Mouse (Mus musculus) A20 (cell line): ENCODE results near the gene Grip1.

ENCODE experiments used
- DNase-seq: peaks from one replicate; pipeline ENCODE4 v3.0.0-alpha.2; 2011; ENCODE audit warnings: low read depth, low spot score

Grip1 gene

DNA sequence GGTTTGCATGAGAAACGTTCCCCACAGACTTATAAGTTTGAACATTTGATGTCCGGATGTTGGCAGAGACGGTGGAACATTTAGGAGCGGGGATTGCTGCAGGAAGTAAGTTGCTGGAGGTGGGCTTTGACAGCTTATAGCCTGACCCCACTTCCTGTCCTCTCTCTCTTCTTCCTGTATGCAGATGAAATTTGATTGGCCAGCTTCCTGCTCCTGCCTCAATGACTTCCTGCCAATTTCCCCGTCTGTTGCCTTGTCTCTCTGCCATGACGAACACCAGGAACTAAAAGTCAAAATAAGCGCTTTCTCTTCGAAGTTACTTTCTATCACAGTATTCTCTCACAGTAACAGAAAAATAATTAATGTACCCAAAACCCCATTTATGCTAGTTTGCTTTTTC lies 289.1 kb downstream of the Grip1 start:
- no peak for DNase-seq

DNA sequence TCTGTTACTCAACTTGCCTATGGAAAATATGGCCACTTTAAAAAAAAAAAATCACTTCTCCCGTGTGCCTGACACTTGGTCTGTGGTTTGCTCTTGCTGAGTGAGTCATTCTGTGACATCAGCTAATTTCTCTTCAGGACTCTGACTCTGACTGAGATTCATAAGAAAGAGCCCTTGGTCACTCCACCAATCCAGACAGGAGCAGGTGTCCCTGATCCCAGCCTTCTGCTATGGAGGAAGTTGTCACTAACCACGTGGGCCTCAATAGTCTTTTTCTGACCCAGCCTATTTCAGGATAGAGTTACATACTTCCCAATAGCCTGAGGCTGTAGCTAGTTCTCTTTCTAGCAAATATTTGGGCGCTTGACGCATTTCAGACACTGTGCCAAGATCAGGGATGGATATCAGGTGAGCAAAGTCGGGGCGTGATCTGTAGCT lies 298.8 kb downstream of the Grip1 start:
- DNase-seq = no peak

DNA sequence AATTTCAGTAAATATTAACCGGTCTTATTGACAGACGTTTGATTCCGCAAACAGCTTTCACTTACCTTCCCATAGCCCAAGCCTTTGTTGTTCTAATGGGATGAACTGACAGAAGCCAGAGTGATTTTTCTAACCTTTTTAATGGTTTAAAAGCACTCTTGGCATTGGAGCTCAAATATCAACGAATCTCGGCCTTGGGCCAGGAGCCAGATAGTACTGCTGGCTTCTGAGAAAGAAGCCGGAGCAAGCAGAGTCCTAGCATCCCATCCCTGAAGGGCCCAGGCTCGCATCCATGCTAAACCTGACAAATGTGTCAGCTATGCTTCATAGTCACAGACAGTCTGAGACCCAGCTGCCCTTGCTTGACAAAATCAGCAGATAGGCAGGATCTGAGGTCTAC lies 302.6 kb downstream of the Grip1 start:
- no peak for DNase-seq

DNA sequence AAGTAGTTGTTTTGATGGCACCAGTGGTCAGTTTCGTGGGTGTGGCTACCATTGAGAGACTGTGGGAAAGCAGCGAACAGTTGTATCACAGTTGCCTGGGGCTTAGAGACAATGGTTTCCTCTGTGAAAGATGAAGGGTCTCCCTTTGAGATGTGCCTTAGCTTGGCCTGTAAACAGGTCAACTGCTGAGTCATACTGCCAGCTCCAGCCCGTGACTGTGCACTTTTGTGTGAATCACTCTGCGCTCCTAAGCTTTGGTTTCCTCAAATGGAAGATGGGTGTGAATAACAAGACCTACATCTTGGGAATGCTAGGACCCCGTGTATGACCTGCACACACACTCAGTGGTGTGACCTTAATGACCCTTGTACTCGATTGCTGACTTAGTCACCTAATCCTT lies 303.6 kb downstream of the Grip1 start:
- DNase-seq = no peak

DNA sequence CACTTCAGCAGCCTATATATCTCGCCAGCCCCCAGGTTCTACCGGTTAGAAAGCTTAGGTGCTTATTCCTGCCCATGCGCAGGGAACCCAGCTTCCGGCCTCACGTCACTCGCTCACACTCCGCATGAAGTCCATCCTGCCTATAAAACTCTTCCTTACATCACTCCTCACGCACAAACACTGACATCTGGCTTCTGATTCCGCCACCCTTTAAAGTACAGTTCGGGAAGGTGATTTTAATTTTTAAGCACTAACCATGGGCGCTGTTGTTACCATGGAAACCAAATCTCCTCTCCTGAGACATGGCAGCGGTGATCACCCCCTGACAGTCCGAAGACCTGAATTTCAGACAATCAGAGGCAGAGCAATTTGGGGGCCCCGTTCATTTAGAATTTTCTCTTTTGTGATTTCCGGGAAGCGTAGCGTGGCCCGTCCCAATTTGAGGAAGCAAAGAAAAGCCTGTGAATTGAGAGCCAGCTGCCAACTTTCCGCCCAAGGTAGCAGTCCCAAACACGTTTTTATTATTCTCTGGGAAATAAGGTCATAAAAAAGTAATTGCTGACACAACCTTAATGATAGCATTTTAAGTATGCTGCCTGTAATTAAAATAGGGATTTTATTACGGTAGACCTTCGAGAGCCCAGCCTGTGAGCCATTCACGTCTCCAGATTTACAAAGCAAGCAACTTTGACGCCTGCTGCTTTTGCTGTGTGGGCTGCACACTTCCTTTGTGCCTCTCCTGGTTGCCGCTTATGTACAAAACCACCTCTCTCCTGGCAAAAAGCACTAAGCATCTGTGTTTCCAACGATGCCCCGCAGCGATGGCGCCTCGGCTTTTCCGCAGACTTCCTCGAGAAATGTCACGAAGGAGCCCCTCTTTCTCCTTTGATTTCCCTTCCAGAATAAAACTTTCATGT lies 308.1 kb downstream of the Grip1 start:
- no peak for DNase-seq

DNA sequence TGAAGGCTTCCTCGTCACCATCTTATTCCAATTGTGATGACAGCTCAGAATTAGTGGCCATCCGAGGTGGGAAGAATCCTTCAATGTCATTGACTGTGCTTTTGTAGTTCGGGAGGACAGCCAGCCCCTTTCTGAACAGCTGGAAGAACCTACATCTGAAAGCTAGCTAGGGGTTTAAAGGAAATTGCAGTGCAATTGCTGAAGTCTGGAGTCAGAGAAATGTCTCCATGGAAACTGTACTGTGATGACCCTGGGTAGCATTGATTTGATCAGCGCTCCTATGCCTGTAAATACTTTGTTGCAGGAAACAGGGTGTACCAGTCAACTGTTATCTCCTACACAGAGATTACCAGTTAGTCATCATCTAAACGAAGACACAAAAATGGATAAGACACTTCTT lies 325.2 kb downstream of the Grip1 start:
- no peak for DNase-seq

DNA sequence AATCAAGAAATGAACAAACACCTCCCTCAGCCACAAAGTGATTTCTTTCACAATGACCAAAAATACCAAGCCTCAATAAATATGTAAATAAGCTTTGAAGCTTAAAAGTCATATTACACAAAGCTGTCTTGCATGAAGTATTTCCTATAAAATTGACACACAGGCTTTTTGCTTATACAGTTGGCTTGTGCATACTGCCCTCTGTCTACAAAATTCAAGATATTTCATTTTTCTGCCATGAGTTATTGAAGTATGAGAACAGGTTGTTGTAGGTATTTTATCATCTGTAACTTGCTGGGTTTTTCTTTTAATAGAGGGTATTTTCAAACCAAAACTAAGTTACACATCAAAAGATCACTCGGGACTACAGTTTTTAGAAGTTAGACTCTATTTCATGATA lies 326.0 kb downstream of the Grip1 start:
- no peak for DNase-seq

DNA sequence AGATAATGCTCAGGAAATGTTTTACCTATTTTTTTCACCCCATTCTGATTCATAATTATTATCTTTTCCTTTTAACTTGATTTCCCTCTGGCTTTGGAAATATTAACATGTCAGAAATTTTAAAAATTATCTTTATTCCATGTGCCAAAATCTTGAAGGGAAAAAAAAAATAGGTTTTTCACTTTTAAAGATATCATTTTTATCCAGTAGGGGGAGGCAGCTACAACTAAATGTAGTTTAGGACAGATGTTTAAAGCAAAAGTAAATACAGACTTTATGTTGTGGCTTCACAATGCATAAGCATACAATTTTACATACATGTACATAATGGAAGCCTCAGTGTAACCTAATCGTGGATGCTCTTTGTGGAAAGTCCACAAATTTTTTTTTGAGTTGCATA lies 336.9 kb downstream of the Grip1 start:
- DNase-seq = no peak

DNA sequence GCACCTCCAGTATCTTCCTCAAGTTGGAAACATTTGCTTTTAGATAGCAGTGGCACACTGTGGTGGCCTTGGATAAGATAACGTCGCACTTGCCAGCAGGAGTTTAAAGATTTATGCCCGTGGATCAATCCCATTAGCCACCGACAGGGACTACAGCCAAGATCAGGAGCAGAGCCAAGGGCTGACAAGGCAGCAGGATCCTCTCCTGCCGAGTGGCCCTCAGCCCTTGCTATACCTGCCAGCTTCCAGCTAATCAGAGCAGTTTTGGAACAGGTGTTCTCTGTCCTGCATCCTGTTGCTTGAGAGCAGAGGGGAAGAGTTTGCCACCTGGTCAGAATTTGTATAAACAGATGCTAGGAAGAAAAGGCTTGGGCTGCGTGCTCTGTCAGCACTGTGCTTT lies 348.8 kb downstream of the Grip1 start:
- DNase-seq = no peak

DNA sequence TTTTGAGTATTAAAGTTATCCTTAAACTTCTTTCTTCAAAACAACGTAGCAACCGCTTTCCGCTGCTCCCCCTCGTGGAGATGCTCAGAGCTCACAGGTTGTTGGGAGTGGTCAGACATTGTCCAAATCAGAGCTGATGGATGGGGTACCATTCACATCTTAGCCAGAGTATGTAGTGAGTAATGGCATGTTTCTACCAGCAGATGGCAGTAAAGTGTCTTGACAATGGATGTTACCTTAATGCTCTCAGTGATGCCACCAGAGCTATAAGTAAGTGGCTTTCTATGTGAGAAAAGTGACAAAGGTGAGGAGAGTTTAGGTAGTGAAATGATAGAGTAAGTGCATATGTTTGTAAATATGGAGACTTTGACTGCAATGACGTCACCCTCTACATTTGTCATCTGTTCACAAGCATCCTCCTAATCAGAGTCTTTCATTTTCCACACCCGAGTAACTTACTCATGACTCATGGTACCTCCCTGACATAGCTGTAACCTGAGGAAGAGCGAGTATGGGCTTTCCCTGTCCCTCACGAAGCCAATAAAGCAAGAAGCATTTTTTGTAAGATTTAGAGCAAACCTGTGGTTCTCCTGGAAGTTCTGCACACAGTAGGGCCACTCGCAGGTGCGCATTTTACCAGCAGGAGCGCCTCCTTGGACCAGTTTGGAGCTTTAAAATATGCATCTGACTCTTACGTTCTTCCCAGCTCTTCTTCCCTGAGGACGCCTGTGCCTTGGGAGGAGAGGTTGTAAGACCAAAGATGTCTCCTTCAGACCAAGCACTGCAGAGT lies 350.2 kb downstream of the Grip1 start:
- DNase-seq = peak; percentile 5

DNA sequence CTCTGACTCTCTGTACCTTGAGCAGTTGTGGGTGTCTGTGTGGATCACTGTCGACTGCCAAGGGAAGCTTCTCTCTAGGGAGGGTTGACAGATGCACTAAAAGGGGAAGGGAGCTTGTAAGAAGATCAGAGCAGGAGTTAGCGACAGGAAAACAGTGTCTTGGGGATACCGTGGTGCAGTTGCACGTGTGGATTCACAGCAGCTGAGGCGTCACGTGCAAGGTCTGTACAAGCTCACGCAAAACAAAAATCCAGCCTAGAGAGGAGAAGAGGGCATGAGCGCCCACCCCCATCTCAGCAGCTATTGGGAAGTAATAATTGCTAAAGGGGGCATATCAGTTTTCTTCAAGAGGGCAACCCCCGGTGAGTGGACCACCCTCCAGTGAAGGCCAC lies 350.8 kb downstream of the Grip1 start:
- DNase-seq = no peak

DNA sequence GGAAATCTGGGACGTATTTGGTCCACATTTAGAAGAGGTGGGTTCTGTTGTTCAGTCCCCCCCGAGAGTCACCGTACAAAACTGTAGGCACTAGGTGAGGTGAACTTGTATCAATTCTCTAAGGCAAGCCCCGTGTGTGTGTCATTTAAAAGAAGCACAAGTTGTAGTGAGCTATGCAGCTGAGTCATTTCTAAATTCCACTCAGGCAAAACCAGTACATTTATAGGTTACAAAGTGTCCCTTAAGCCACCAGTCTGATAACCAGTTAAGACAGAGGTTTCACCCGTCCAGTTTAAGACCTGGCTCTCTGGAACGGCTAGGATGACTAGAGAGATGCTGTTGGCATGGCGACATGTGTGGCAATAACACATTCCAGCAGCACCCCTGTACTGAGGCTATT lies 351.5 kb downstream of the Grip1 start:
- no peak for DNase-seq

DNA sequence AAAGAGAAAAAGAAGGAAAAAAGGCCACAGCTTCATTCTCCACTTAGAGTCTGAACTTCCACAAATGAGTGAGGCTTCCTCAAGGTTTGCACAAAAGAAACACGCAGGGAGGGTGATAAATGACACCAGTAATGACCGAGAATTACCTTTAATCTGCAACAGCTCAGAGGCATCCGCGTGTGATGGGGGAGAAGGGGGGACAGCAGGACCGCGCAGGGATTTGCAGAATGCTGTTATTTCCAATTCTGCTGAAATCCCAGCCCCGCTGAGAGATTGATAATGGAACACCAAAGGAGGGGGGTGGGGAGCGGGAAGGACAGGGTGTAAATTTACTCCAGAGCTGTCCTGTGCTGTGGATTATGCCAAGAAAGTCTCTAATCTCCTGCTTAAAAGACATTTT lies 352.5 kb downstream of the Grip1 start:
- DNase-seq = no peak

DNA sequence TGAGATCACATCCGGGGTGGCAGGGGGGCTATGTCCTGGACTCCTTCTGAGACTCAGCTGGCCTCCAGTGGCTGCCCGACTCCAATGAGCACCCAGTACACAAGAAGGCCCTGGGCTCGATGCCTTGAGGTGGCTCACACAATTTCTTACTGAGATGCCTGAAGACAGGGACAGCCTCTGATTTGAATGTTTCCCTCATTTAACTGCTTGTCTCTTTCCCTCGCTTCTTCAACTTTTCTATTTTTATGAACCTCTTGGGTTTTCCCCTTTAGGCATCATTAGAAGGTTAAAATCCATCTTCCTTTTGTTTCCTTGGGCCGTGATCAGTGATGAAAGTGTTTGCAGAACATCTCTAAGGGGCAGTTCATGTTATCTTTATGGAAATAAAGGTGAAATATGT lies 354.8 kb downstream of the Grip1 start:
- DNase-seq = no peak

DNA sequence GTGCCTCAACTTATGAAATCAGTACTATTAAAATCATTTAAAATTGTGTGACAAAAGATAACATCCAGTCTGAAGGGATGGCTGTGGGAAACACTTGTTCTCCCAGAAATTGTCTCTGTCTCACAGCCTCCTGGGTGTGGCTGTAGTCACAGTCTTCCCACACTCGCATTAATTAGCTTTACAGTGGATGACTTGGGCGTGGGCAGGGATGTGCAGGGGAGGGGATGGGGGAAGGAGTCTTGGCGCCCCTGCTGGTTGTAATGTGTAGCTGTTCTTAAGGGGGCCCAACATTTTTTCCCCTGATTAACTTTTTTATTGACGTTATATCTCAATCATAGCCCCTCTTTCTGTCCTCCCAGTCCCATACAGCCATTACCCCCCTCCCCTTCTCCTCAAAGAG lies 360.5 kb downstream of the Grip1 start:
- DNase-seq = no peak

DNA sequence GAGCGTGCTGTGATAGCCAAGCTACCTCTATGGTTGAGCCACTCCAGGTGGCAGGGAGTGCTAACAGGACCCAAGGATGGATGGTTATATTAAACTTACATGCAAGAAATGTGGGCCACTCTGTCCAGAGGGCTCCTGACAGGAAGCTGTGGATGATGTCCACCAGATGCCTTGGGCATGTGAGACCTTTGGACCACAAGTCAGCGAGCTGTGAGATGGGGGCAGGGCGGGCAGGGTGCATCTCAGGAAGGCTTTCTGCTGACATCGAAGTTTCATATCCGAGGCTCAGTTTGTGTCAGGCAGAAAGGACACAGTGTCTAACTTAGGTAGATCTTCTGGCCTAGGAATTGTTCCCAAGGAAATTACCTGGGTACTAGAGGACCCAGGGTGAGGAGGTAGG lies 362.4 kb downstream of the Grip1 start:
- no peak for DNase-seq

DNA sequence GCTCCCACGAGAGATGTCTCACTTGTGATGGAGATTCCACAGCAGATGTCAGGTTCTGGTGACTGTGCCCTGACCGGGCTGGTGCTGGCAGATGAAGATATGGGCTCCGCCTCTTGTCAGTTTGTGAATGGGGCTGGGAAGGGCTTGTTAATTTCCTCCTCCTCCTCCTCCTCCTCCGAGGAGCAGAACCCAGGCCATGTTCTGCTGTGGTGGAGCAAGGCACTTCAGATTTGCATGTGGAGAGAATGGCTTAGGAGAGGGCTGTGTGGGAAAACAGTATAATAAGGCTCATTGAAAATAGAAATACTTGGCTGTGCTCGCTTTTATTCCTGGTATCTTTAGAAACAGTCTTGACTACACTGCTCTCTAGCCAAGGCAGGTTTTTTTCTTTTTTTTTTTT lies 364.8 kb downstream of the Grip1 start:
- DNase-seq = no peak

DNA sequence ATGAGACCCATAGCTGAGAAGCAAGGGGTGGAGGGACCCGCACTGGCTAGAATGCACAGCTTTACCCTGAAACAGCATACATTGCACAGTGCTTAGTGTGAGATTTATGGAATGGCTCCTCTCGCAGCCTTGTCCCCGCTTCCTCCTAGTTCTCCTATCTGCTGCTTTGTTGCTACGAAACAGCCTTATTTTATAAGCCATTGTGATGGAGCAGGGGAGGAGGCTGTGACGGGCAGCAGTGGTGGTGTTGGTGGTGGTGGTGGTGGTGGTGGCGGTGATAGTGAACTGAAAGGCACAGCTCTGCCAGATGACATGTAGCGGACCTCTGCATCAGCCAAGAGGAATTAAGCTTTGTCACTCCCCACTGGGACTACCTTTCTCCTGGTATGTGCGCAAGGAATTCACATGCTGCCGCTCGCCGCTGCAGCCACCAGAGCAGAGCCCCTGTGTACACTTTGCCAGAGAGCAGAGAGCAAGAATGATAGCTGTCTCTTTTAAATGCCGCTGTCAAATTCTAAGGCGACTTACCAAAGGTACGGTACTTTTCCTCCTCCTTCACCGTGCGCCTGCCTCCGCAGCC lies 365.6 kb downstream of the Grip1 start:
- no peak for DNase-seq

DNA sequence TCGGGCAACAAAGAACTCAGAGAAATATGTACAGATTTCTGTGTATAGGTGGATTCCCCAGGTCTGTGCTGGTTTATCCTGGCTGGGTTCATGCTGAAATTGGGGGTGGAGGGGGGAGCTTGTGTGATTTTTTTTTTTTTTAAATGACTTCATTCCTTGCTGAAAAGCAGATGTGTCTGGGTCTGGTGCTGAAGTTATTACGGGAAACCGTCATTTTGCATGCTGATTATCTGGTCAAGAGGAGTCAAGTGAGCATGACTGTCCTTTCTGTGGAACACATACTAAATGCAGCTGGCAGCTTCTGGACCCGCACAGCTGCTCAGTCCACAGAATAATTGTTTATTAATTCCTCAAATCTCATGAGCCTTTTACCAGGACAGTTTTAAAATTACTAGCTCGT lies 366.1 kb downstream of the Grip1 start:
- DNase-seq = no peak

DNA sequence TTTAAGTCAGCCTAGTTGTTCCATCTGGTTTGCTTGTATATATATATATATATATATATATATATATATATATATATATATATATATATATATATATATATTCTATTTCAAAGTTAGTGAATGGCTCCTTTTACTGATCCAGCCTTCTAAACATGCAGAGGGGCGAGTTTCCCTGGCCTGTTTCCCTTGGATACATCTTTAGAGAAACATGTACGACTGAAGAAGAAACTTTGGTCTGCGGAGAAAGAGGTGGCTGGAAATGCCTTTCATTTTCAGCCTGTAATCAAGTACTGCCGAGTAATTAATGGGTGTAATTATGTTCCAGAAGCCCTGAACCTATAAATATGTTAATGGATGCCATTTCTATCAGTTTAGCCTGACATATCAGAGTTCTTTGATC lies 366.8 kb downstream of the Grip1 start:
- DNase-seq = no peak

DNA sequence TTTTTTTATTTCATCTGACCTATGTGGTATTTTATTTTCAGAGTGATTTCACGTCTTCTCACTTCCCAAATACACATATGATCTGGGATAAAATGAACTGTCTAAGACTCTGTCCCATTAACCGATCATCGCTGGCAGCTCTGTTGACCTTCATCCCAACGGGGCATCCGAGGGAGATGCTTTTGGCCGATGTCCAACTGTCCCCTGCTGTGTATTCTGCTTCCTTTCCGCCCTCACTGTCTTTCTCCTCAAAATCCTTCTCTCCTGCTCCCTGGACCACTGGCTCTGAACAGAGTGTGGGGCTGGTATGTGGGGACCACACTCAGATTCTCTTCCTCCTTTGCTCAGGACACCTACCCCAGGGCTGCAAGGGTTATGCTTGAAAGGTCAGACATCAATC lies 370.1 kb downstream of the Grip1 start:
- DNase-seq = no peak

DNA sequence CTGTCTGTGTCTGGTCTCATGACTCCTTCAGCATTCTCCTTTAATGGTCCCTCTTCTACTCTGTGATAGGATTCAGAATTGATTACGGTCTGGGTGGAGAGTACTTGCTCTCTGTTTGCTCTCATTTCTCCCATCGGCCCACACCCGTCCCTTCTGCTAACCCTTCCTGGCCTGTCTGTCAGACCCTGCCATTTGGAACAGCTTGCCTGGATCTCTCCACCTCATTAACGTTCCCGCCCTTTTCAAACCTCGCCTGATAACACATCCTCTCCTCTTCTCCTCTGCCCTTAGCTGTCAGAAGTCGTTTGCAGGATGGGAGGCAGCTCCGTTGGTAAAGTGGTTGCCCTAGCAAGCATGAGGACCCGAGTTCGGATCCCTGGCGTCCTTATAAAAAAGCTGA lies 370.9 kb downstream of the Grip1 start:
- no peak for DNase-seq
